Mouse (Mus musculus): ENCODE measurements around the gene Gm12394. TPM values are rescaled to one million over a fixed set of nuclear protein-coding genes. Genes with fewer than 3 reads are reported as not detected.
"Not testable (repeated sequence)": the region's sequence is repeated elsewhere in the genome, so short reads cannot be mapped to it uniquely, and the experiment has no call there.

The Gm12394 gene
- polyA plus RNA-seq, 2 experiments: 0.01 to 0.21 TPM

DNA sequence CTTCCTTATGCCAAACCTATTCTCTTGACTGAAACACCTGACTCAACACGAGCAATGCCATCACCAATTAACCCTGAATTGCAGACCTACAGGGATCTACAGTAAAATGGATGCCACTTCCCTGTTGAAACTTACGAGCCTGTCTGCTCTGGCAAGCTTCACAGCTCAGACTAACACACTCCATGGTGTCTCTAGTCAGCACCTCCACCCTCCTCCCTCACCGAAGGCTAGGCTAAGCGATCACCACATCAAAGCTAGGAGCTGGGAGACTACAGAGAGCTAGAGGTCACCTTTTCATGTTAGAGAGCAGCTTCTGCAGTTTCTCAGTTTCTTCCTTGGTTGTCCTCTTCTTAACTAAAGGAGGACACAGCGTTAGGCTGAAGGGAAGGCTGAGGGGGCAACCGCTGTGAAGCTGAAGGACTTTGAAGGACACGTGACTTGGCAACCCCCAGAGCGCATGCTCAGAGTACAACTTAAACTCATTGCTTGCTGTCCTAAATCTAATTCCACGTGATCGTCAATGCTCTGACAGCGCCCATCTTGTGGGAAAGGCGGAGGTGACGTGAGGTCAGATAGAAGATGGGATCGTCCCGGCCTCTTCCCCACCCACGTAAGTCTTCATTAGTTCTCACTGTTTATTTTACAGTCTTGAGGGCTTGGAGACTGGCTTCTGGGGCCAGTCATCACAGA lies 16.3 kb upstream of the Gm12394 start:
- no peaks in the 10 kb centered on the region for H3K9me3 ChIP-seq (ENCODE audit: control insufficient read depth, low read length)
- 69% methylated on average over 16 of the region's 16 CpGs for WGBS
- TF ChIP-seq POLR2A (IDR thresholded peaks at IDR 0.05; ENCODE audit: borderline replicate concordance, extremely low read depth, insufficient read depth, insufficient read length): no peak

DNA sequence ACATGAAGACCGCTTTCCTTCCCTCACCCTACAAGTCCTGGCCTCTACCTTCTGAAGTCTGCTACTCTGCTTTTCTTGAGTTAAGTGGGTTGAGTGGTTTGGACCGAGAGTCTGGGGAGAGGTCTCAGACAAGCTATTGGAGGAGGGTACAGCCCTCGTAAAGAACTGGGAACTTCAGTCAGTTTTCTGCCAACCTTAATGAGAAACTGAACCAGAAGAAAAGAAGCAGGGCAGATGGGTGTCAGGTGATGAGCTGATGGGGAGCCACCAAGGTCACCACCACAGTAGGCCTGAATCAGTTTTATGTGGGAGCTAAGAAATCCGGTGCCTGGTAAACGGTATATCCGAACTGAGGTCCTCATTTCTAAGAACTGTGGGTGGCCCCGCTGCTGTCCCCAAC lies 15.6 kb upstream of the Gm12394 start:
- Histone ChIP-seq H3K27ac (replicated peaks; ENCODE audit: low read depth, low read length) (no peak overlapping the region), H3K9ac (ENCODE audit: low read depth, low read length, severe bottlenecking) (no peak overlapping the region), H3K4me1 (ENCODE audit: control insufficient read depth, insufficient read depth, low read length) (no peaks in the 10 kb centered on the region), H3K4me2 (replicated peaks; ENCODE audit: low read depth, low read length, severe bottlenecking) (no peak overlapping the region), H3K27me3 (ENCODE audit: control insufficient read depth, insufficient read depth, low read length) (no peaks in the 10 kb centered on the region), H3K36me3 (ENCODE audit: control insufficient read depth, insufficient read depth, low read length) (no peaks in the 10 kb centered on the region), H3K4me3 (replicated peaks; ENCODE audit: low read length) (no peak overlapping the region), H3K9me3 (ENCODE audit: control insufficient read depth, low read length) (no peaks in the 10 kb centered on the region)
- no peak for TF ChIP-seq POLR2A (IDR thresholded peaks at IDR 0.05; ENCODE audit: borderline replicate concordance, extremely low read depth, insufficient read depth, insufficient read length)
- ATAC-seq (ENCODE audit: low FRiP score, low read depth): no peak
- DNase-seq (ENCODE audit: low spot score): no peak
- 89% methylated on average over 7 of the region's 7 CpGs for WGBS

More for the DNA sequence above, 16.3 kb upstream of the Gm12394 start:
- no peak overlapping the region for H3K9ac ChIP-seq (ENCODE audit: low read depth, low read length, severe bottlenecking)
- no peaks in the 10 kb centered on the region for H3K27me3 ChIP-seq (ENCODE audit: control insufficient read depth, insufficient read depth, low read length)
- DNase-seq (ENCODE audit: low spot score): no peak
- no peaks in the 10 kb centered on the region for H3K4me1 ChIP-seq (ENCODE audit: control insufficient read depth, insufficient read depth, low read length)
- H3K27ac ChIP-seq (replicated peaks; ENCODE audit: low read depth, low read length): no peak overlapping the region
- H3K36me3 ChIP-seq (ENCODE audit: control insufficient read depth, insufficient read depth, low read length): no peaks in the 10 kb centered on the region
- no peak overlapping the region for H3K4me2 ChIP-seq (replicated peaks; ENCODE audit: low read depth, low read length, severe bottlenecking)
- ATAC-seq (ENCODE audit: low FRiP score, low read depth): no peak
- no peak overlapping the region for H3K4me3 ChIP-seq (replicated peaks; ENCODE audit: low read length)

DNA sequence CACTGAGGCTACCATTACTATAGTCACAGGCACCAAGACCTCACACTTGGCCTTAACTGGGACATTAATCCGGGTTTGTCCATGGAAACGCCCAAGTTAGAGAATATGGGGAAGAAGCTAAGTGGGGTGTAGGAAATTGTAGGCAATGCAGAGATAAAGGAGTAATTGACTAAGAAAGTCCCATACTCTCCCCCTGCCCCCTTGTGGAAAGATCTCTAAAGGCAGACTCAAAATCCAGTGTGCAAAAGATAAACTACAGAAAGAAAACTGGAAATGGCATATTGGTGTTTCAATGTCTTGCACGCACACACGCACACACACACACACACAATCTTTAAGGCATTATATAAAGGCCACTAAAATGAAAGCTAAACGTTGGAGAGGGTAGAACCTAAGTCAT lies 14.2 kb upstream of the Gm12394 start:
- H3K4me1 ChIP-seq (ENCODE audit: control insufficient read depth, insufficient read depth, low read length): no peaks in the 10 kb centered on the region
- H3K4me3 ChIP-seq (replicated peaks; ENCODE audit: low read length): no peak overlapping the region
- ATAC-seq (ENCODE audit: low FRiP score, low read depth): no peak
- no peak overlapping the region for H3K27ac ChIP-seq (replicated peaks; ENCODE audit: low read depth, low read length)
- DNase-seq (ENCODE audit: low spot score): no peak
- H3K9me3 ChIP-seq (ENCODE audit: control insufficient read depth, low read length): no peaks in the 10 kb centered on the region
- no peaks in the 10 kb centered on the region for H3K27me3 ChIP-seq (ENCODE audit: control insufficient read depth, insufficient read depth, low read length)
- H3K4me2 ChIP-seq (replicated peaks; ENCODE audit: low read depth, low read length, severe bottlenecking): no peak overlapping the region
- TF ChIP-seq POLR2A (IDR thresholded peaks at IDR 0.05; ENCODE audit: borderline replicate concordance, extremely low read depth, insufficient read depth, insufficient read length): no peak
- H3K36me3 ChIP-seq (ENCODE audit: control insufficient read depth, insufficient read depth, low read length): no peaks in the 10 kb centered on the region
- WGBS: 76% methylated on average over 5 of the region's 5 CpGs
- H3K9ac ChIP-seq (ENCODE audit: low read depth, low read length, severe bottlenecking): no peak overlapping the region

DNA sequence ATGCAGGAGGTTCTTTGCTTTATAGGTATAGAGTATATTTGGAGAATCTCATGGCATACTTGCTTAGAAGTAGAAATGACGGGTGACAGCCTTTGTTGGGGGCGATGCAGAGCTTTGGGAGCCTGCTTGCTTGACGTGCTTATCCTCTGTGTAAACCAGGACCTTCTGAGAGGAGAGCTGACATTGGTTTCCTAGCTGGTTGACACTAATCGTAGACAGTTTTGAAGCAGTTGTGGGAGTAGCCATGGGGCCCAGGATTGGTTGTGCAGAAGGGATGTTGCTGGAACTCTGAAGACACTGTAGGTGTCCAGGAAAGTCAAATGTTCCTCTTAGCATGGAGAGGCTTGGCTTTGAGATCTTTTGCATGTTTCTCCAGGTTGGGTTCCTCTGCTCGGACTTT lies 11.6 kb upstream of the Gm12394 start:
- DNase-seq (ENCODE audit: low spot score) (no peak), ATAC-seq (ENCODE audit: low FRiP score, low read depth) (no peak)
- WGBS: 87% methylated on average over 5 of the region's 5 CpGs
- Histone ChIP-seq H3K4me3 (replicated peaks; ENCODE audit: low read length) (no peak overlapping the region), H3K36me3 (ENCODE audit: control insufficient read depth, insufficient read depth, low read length) (no peaks in the 10 kb centered on the region), H3K9ac (ENCODE audit: low read depth, low read length, severe bottlenecking) (no peak overlapping the region), H3K4me1 (ENCODE audit: control insufficient read depth, insufficient read depth, low read length) (no peaks in the 10 kb centered on the region), H3K4me2 (replicated peaks; ENCODE audit: low read depth, low read length, severe bottlenecking) (no peak overlapping the region), H3K27ac (replicated peaks; ENCODE audit: low read depth, low read length) (no peak overlapping the region), H3K27me3 (ENCODE audit: control insufficient read depth, insufficient read depth, low read length) (no peaks in the 10 kb centered on the region), H3K9me3 (ENCODE audit: control insufficient read depth, low read length) (no peaks in the 10 kb centered on the region)
- no peak for TF ChIP-seq POLR2A (IDR thresholded peaks at IDR 0.05; ENCODE audit: borderline replicate concordance, extremely low read depth, insufficient read depth, insufficient read length)

DNA sequence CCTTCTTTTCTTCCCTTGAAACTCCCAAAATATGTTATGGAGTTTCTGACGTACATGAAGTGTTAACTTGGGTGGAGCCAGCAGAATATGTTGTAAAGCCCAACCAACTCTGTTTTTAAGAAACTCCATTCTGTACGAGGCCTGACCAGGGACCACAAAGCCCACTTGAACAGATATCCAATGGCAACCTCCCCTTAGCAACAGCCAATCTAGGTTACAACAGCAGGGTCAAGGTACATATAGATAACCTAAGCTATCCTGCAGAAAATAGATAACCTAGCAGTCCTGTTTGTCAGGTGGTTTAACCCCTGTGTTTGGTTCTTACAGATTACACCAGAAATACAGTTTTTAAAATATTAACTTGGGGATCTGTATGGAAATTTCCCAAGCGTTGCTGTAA lies 10.8 kb upstream of the Gm12394 start:
- no peak overlapping the region for H3K9ac ChIP-seq (ENCODE audit: low read depth, low read length, severe bottlenecking)
- no peaks in the 10 kb centered on the region for H3K36me3 ChIP-seq (ENCODE audit: control insufficient read depth, insufficient read depth, low read length)
- no peak for TF ChIP-seq POLR2A (IDR thresholded peaks at IDR 0.05; ENCODE audit: borderline replicate concordance, extremely low read depth, insufficient read depth, insufficient read length)
- no peaks in the 10 kb centered on the region for H3K4me1 ChIP-seq (ENCODE audit: control insufficient read depth, insufficient read depth, low read length)
- ATAC-seq (ENCODE audit: low FRiP score, low read depth) (no peak), DNase-seq (ENCODE audit: low spot score) (no peak)
- no peak overlapping the region for H3K27ac ChIP-seq (replicated peaks; ENCODE audit: low read depth, low read length)
- WGBS: 56% methylated on average over 3 of the region's 3 CpGs
- no peaks in the 10 kb centered on the region for H3K9me3 ChIP-seq (ENCODE audit: control insufficient read depth, low read length)
- no peaks in the 10 kb centered on the region for H3K27me3 ChIP-seq (ENCODE audit: control insufficient read depth, insufficient read depth, low read length)
- H3K4me2 ChIP-seq (replicated peaks; ENCODE audit: low read depth, low read length, severe bottlenecking): no peak overlapping the region
- no peak overlapping the region for H3K4me3 ChIP-seq (replicated peaks; ENCODE audit: low read length)

DNA sequence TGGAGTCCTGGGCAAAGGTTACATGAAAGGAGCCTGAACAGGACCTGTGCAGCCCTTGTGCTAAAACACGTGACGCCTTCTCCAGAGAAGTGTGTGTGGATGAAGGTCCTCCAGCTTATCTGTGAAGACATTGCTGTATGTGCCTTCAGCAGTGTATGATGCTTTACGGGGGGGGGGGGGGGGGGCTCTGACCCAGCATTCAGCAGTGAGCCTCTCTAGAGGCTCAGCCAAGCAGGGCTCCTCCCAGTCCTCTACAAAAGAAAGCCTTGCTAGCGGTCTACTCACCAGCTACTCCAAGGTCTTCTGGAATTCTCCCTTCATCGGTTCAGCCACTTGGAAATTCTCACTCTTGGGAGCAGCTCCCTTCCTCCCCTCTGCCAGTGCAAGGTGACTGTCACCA lies 6.9 kb upstream of the Gm12394 start:
- not testable (repeated sequence) for H3K9ac ChIP-seq (ENCODE audit: low read depth, low read length, severe bottlenecking); H3K27ac ChIP-seq (replicated peaks; ENCODE audit: low read depth, low read length); H3K9me3 ChIP-seq (ENCODE audit: control insufficient read depth, low read length); H3K4me2 ChIP-seq (replicated peaks; ENCODE audit: low read depth, low read length, severe bottlenecking); H3K27me3 ChIP-seq (ENCODE audit: control insufficient read depth, insufficient read depth, low read length); H3K36me3 ChIP-seq (ENCODE audit: control insufficient read depth, insufficient read depth, low read length); H3K4me3 ChIP-seq (replicated peaks; ENCODE audit: low read length); ATAC-seq (ENCODE audit: low FRiP score, low read depth); H3K4me1 ChIP-seq (ENCODE audit: control insufficient read depth, insufficient read depth, low read length); DNase-seq (ENCODE audit: low spot score)
- WGBS: 91% methylated on average over 4 of the region's 5 CpGs

DNA sequence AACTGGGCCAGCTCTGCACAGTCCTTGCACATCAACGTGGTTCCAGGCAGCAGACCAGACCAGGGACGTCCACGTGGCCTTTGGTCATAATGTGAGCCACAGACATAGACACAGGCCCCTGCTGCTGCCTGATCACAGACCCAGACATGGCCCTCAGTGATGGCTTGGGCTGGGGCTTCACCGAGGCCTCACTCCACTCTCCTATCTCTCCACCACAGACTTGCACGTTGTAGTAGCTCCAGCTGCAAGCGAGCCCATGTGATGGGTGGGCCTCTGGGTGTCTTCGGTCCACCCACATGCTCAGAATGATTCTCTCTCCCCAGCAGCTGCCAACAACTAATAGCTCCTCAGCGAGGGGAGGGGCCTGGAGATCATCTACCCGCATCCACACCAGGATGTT lies 3.9 kb upstream of the Gm12394 start:
- H3K4me3 ChIP-seq (replicated peaks; ENCODE audit: low read length); H3K36me3 ChIP-seq (ENCODE audit: control insufficient read depth, insufficient read depth, low read length); H3K27ac ChIP-seq (replicated peaks; ENCODE audit: low read depth, low read length); H3K9me3 ChIP-seq (ENCODE audit: control insufficient read depth, low read length); H3K9ac ChIP-seq (ENCODE audit: low read depth, low read length, severe bottlenecking); ATAC-seq (ENCODE audit: low FRiP score, low read depth); H3K4me1 ChIP-seq (ENCODE audit: control insufficient read depth, insufficient read depth, low read length); H3K27me3 ChIP-seq (ENCODE audit: control insufficient read depth, insufficient read depth, low read length); H3K4me2 ChIP-seq (replicated peaks; ENCODE audit: low read depth, low read length, severe bottlenecking); DNase-seq (ENCODE audit: low spot score): not testable (repeated sequence)
- 82% methylated on average over 9 of the region's 9 CpGs for WGBS

DNA sequence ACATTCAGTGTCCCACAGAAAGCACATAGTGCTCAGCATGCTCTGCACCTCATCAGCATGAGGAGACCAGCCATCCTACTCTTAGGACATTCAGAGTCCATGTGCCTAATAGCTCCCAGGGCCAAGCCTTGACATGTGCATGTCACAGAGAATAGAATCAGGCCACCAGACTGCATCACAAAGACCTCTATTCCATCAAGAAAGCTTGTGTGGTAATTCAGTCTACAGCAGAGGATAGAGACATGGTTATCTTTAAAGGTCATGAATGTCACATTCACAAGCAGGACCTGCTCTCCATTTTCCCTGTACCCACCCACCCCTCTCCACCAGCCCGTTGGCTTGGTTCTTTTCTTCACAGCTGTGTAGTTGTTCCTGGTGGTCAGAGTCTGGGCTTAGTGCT lies 2.8 kb downstream of the Gm12394 start, which contains the start of gene Fam205a1:
Gene Fam205a1, minus strand, starts transcription at position 101 of the 400 bp plus-strand sequence.
- H3K9me3 ChIP-seq (ENCODE audit: control insufficient read depth, low read length); H3K27me3 ChIP-seq (ENCODE audit: control insufficient read depth, insufficient read depth, low read length); H3K27ac ChIP-seq (replicated peaks; ENCODE audit: low read depth, low read length); H3K4me2 ChIP-seq (replicated peaks; ENCODE audit: low read depth, low read length, severe bottlenecking); ATAC-seq (ENCODE audit: low FRiP score, low read depth); H3K4me1 ChIP-seq (ENCODE audit: control insufficient read depth, insufficient read depth, low read length); H3K4me3 ChIP-seq (replicated peaks; ENCODE audit: low read length); H3K9ac ChIP-seq (ENCODE audit: low read depth, low read length, severe bottlenecking); H3K36me3 ChIP-seq (ENCODE audit: control insufficient read depth, insufficient read depth, low read length); DNase-seq (ENCODE audit: low spot score): not testable (repeated sequence)
- WGBS: no CpG with 5 or more reads among the region's 1 CpGs

Data from limb, embryonic 14.5 days (tissue).